Mouse (Mus musculus): ENCODE data around the gene Slc9a9.

The Slc9a9 gene

DNA sequence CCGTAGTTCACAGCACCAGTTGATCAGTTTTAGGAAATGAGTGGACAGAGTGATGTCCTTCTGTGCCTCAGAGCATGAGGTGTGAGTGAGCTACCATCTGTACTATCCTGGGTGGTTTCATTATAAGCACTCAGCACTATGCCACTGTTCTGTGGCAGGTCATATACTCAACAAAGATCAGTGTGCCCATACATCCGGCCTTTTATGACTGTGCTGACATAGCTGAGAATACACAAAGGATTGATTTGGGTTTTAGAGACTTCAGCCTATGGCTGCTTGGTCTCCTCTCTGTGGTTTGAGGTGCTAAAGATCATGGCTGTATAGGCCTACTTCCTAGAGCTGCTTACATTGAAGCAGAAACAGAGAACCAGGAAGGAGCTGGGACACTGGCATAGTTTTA, 12.6 kb downstream of the Slc9a9 start:
- no peak for DNase-seq (ENCODE audit: extremely low spot score, low spot score)

DNA sequence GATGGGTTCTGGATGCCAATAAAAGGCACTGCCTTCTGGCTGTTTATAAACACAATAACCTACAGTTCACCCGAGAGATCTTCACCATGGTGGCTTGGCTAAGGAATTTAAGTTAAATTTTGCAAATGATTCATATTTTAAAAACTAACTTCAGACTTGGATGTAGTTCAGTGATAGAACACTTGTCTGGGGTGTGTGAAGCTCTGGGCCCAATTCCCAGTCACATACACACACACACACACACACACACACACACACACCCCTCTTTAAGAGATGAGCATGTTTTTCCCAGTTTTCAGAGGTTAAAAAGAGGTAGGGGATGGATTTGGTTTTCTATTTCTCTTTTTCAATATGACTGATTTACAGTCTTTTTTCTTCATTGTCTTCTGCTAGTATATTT, 15.9 kb downstream of the Slc9a9 start:
- no peak for DNase-seq (ENCODE audit: extremely low spot score, low spot score)

DNA sequence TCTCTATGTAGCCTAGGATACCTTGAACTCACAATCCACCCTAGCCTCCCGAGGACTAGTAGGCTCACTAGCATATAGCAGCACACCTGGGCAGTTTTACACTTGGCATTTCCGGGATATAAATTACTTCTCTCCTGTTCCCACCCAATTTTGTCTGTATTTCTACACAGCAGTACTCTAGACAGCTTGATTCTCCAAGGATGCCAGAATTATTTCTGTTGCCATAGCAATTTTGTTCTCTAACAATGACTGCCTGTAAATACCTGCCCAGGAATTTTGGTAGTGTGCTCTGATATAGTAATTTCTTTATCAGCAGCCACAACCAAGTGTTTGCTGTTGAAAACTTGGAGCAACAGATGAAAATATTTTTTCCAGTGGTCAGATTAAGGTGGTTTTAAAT, 16.7 kb downstream of the Slc9a9 start:
- no peak for DNase-seq (ENCODE audit: extremely low spot score, low spot score)

DNA sequence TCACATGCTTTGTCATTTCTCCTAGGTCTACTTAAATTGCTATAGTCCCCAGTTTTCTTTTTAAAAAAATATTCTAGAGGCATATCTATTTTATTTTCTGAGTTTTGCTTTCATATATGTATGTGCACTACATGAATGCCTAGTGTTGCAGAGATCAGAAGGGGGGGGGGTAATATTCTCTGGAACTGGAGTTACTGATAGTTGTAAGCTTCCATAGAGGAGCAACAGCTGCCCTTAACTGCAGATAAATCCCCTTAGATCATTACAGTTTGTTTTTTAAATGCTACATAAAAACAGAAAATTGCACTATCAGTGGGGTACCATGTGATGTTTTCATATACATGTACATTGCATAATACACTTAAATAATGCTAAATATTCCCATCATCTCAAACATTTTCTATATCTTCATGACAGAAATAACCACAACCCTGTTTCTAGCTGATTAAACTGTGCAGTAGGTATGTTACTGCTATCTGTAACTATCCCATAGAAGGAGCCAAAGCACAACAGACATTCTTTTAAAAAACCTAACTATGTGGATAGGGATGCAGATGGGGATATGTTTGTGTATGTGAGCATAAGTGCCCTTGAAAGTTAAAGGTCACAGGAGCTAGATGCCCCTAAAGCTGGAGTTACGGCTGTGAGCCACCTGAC, 17.6 kb downstream of the Slc9a9 start:
- DNase-seq (ENCODE audit: extremely low spot score, low spot score): no peak

DNA sequence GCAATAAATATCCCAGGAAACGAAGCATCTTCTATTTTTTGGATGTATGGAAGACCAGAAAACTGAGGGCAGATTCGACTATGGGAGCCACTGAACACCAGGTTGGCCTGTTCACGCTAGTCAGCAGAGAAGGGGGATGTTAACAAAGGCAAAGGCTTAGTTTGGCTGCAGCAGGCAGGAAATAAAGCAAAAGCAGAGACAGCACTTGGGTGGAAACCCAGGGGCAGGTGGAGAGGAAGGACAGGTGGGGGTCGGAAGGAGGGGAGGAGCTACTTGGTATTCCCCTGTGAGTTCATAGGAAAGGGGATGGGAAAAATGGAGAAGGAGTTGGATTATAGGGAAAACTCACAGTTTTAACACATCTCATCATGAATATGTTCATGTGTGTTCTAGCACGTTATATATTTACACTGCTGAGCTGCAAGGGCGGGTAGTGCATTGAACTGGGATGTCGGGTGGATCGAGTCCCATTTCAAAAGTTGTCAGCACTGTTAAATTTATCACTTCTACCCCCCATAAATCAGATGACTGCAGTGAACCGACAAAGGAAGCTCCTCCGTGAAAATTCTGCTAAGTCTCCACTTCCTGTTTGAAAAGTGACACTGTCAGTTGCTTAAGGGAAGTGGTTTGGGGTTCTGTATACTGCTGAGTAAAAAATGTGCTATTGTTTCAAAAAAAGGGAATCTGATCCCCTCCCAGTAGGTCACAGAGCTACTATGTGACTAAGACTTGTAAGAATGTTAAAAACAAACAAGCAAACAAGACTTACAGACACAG, 21.8 kb downstream of the Slc9a9 start:
- DNase-seq (ENCODE audit: extremely low spot score, low spot score): no peak

DNA sequence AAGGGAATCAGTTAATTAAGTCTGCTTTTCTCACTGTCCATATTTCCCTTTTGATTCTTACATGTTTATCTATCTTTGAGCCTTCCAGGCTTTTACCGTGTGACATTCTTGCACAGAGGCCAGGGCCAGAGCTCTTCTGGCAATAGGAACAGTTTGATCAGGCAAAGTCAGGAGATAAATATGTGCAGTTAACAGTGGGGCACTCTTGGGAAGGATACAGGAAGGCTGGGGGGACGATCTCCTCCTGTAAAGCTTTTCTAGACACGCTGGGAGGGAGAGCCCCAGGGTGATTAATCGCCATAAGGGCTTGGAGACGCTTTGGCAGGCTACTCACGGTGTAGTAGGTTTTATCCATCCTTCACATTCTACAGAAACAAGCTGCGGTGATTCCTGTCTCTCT, 22.4 kb downstream of the Slc9a9 start:
- no peak for DNase-seq (ENCODE audit: extremely low spot score, low spot score)

DNA sequence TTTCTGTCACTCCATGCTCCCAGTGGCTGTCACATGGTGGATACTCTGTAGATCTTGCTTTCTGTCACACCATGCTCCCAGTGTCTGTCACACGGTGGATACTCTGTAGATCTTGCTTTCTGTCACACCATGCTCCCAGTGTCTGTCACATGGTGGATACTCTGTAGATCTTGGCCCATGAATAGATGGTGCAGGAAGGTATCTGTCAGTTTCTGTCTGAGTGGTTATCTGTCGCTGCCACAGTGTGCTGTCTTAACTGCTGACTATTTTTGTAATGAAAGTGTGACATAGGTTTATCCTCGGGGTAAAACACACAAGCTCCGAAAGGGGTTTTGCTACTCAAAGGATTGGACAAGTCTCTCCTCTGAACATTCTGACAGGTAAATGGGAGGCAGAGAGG, 24.5 kb downstream of the Slc9a9 start:
- no peak for DNase-seq (ENCODE audit: extremely low spot score, low spot score)

DNA sequence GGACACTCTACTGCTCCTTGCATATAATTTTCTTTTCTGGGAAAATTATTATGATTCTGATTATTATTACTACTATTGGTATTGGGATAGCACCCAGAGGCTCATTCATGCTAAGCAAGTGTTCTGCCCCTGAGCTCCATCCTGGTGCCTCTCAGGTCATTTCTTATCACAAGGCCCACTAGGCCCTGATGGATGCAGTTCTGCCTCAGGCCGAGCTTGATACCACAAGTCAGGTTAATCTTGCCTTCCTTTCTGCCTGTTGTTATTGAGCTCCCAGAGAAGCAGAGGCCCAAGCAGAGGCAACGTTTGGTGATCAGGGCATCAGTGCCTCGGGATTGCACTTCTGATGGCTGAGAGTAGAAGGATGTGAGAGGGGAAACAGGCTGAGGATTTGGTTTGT, 25.3 kb downstream of the Slc9a9 start:
- no peak for DNase-seq (ENCODE audit: extremely low spot score, low spot score)

DNA sequence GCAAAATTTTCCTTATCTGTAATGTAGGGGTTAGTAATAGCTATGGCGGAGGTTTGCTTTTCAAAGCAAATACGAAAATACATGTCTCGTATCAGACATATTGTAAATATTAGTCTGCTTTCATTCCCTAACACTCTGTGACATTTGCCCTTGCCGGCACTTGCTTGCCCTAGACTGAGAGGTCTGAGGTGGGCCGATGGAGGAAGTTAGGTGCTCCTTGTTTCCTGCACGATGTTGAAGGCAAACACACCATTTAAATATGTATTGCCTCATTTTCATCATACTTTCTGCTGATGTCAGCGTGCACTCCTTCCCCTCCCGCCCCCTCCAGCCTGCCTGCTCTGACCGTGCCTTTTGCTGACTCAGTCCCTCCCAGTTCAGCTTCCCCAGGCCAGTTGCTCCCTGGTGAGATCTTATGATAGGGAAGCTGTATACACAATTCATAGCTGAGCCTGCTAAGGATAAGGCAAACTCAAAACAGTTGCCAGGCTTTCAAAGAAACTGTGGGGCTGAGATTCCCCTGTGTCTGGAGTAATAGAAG, 26.9 kb downstream of the Slc9a9 start:
- DNase-seq (ENCODE audit: extremely low spot score, low spot score): no peak

DNA sequence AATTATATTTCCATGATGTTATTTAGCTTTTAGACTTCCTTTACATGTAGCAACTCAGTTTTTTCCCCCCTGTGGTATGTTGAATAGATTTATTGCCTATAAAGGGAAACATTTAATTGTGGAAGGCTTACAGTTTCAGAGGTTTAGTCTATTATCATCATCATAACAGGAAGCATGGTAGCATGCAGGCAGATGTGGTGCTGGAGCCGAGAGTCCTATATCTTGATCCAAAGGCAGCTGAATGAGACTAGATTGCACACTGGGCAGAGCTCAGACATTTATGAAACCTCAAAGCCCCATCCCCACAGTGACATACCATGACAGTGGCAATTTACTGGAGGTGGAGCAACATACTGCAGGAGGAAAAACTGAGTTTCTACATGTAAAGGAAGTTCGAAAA, 28.5 kb downstream of the Slc9a9 start:
- DNase-seq (ENCODE audit: extremely low spot score, low spot score): no peak

DNA sequence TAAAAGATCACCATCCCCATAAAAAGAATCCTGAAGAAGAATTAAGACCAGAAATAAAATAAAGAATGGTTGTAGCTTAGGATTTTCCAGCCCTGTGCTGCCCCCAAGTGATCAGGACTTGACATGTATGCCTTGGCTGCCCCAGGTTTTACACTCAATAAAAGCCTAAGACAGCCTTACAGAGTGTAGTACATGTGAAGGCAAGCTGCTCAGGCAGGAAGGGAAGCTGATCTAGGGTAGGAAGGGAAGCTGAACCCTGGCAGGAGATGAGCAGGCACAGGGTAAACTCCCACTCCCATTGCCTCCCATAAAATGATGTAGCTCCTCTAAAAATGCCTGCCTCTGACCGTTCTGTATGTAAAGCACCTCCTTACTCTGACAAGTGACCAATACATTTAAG, 30.8 kb downstream of the Slc9a9 start:
- DNase-seq (ENCODE audit: extremely low spot score, low spot score): no peak

DNA sequence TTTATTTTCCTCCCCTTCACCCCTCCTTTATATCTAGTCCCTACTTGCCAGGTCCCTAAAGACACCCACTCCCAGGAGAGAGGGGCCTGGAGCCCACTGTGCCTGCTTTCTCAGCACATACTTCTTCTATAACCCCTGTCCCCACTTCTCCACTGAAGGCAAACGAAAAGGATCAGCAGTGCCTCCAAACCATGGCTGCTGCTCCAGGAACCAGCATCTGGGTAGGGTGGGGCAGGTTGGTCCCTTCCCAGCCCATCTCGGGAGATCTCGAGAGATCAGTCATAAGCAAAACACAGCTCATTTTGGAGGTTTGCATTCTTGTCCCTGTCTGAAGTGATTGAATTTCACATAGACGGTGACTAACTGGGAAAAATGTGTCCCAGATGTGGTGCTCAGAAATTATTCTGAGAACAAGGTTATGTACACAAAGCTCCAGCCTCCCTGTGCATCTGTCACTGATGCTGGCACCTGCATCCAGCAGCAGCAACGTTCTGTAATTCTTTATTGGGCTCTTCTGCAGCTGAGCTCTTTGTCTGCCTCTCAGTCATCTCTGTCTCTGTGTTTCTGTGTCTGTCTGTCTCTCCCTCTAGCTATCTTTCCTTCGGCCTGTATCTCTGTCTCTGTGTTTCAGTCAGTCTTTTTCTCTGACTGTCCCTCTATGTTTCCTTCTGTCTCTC, 31.6 kb downstream of the Slc9a9 start:
- no peak for DNase-seq (ENCODE audit: extremely low spot score, low spot score)

DNA sequence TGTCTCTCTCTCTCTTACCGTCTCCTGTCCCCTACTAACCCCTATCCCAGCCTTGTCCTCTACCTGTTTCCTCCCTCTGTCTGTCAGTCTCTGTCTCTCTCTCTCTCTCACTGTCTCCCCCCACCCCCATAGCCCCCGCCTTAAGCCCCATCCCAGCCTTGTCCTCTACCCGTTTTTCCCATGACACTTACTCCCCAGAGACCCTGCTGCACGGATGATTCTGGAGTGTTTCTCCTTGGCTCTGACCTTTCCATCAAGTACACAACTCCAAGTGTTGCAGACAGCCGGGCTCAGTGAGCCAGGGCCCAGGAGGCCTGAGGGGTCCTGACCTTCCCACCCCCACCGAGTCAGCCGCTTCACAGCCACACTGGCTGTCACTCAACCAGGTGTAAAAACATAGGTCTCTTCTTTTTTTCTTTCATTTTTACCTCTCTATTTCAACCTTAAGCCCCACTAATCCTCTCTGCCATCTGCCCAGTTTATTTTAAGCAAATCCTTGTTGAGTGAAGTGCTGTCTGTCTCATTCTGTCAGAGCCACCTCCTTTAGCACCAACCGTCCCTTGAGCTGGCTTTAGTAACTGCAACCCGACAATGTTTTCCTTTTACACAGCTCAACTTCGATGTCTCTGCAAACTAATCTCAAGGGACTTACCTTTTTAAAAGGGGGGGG, 32.4 kb downstream of the Slc9a9 start:
- no peak for DNase-seq (ENCODE audit: extremely low spot score, low spot score)

DNA sequence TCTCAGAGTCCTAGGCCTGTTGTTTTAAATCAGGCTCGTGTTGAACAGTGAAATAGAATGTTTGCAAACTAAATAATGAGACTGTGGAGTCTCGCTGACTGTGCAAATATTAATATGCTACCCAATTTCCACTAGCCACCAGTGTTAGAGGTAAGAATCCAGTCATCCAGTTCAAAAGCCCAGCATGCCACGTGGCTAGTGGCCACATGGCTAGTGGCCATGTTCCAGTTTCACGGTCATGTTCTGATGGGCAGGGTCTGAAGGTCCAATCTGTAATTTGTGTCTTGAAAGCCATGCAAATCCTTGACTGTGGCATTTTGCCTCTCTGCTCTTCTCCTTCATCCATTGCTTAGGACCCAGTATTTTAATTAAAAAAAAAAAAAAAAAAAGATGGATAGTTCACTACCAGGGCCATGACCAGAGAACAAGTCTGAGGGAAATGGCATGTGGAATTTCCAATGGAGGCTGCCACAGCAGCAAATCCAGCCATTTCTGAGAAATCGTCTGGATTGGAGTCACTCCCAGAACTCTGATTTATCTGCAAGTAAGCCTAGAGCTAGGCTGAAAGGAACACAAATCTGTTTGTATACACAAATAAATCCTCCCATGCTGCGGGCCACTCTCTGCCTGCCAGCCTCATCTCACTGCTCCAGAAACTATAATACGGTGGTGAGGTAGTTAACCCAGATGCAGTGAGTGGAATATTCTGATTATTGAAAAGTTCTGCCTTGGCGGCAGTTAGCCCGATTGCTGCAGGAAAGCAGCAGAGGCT, 35.5 kb downstream of the Slc9a9 start:
- no peak for DNase-seq (ENCODE audit: extremely low spot score, low spot score)

DNA sequence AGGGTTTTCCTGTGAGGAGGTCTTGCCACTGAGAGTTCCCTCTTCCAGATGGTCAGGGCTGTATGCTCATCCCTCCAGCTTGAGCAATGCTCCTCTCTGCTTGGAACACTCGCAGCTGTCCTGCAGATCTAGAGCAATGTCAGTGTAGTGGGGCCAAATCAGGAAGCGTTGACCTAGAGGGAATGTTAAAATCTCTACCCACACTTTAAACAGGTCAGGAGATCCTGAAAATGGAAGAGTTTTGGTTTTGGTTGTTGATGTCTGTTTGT, 36.0 kb downstream of the Slc9a9 start:
- DNase-seq (ENCODE audit: extremely low spot score, low spot score): no peak

DNA sequence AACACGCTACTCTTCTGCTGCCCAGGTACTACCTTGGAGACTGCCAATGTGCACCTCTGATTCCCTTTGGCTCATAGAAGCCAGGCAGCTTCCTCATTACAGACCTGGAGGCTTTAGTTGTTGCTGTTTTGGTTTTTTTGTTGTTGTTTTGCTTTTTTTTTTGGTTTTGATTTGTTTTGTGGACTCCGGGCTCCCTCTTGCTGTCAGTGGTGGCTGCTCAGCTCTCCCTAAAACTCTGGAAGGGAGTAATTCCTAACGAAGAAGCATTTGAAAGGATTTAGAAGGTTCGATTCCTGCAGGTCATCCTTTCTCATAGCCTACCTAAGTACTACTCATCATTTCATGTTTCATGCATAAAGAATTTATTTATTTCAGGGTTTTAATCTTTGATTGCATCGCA, 42.4 kb downstream of the Slc9a9 start:
- no peak for DNase-seq (ENCODE audit: extremely low spot score, low spot score)

DNA sequence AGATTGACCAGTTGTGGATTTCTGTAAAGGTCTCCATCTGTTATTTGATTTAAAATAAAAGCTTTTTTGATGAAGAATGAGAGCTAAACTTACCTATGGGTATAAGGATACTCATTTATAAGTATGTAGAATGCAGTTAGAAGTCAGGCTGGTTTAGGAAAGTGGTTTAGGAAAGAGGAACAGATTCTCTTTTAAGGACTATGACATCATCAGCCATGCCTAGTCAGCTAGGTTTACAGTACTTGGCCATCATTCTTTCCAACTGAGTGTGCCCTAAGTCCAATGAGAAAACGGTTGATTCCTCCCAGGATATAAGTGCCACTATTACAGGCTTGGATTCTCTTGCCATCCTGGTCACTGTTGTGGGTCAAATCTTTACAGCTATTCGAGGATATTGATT, 47.0 kb downstream of the Slc9a9 start:
- DNase-seq (ENCODE audit: extremely low spot score, low spot score): no peak

DNA sequence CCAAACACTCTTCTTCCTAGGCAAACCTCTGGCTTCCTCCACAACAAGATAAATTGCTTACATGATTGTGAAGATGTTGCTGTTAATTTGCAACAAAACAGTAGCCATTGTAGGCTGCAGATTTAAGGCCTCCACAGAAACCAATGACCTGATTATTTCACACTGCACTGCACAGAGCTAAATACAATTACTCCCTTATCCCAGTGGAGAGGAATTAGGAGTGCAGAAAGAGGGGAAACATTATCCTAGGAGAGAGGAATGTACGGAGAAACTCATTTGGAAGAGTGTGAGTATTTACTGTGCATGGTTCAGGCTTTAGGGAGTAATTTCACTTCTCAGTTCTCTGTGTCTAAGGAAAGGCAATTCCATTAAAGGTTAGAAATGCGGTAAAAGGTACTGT, 53.9 kb downstream of the Slc9a9 start:
- no peak for DNase-seq (ENCODE audit: extremely low spot score, low spot score)

DNA sequence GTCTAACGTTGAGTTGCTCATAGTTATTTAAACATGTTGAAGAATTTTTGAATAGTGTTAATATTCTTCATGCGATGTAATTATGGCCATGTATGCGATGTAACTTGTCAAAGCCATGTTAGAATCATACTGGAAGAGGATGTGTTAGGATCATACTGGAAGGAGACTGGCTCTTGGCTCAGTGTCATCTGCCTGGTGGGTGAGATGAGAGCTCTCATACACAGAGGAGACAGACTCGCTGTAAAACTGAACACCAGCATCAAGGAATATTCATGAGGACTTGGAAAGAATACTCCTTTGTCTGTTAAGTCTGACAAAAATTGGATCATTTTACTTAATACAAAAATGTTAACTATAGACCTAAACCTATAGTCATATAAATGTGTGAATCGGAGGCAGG, 55.4 kb downstream of the Slc9a9 start:
- DNase-seq (ENCODE audit: extremely low spot score, low spot score): no peak

DNA sequence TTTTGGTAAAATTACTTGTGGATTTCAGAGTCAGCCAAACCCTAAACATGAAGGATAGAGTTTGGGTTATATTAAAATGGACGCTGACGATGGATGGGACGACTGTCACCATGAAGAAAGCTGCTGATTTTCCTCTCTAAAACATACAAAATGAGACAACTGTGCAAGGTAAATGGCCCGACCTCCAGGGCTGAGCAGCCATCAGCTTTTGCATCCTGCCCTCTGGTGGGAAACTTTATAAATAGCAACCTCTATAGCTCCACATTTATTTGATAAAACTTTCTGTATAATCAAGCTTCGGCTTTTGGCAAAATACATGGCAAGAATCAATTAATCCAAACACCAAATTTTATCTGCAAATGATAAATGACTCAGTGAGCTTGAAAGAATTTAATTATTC, 57.7 kb downstream of the Slc9a9 start:
- no peak for DNase-seq (ENCODE audit: extremely low spot score, low spot score)

DNA sequence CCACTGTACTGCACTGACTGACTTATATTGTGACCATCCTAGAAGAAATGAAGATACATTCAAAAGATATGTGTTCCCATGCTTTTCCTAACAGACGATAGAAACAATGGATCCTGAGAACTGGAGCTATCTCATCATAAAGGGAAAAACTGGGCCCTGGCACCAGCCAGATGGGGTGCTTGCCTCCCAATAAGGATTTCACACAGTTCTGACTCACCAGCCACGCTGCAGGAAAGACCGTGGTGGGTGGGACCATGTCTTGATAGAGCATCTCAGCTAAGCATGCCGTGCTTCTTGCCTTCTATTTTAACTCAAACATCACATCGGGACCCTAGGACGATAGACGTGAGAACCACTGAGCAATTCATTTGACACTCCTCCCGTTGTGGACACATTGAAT, 60.7 kb downstream of the Slc9a9 start:
- DNase-seq (ENCODE audit: extremely low spot score, low spot score): no peak
